Mouse (Mus musculus) kidney, embryonic 15.5 days (tissue): ENCODE measurements around the gene L3mbtl3. TPM values are rescaled to one million over a fixed set of nuclear protein-coding genes. Genes with fewer than 3 reads are reported as not detected.

Source experiments
- ATAC-seq: fragments of 200-750 bp; cut with Nextera tagmentation; replicated peaks from 2 replicates; pipeline ENCODE4 v1.8.0; 2017; ENCODE audit warnings: moderate TSS enrichment; ENCODE audit not compliant: low FRiP score
- H3K27ac ChIP-seq: fragments of 300-500 bp; sonication (generic); 2 replicates; pipeline ENCODE4 v1.5.1; 2015; ENCODE audit warnings: mild to moderate bottlenecking, inconsistent platforms
- H3K27me3 ChIP-seq: fragments of 300-500 bp; sonication (generic); 2 replicates; pipeline ENCODE4 v1.6.1; 2015; ENCODE audit warnings: inconsistent platforms
- H3K36me3 ChIP-seq: fragments of 300-500 bp; sonication (generic); 2 replicates; pipeline ENCODE4 v1.6.1; 2015; ENCODE audit warnings: inconsistent platforms
- H3K4me1 ChIP-seq: fragments of 300-500 bp; sonication (generic); 2 replicates; pipeline ENCODE4 v1.6.1; 2015; ENCODE audit warnings: inconsistent platforms
- H3K4me2 ChIP-seq: fragments of 300-500 bp; sonication (generic); 2 replicates; pipeline ENCODE4 v1.6.1; 2015; ENCODE audit warnings: moderate library complexity, mild to moderate bottlenecking, inconsistent platforms
- H3K4me3 ChIP-seq: fragments of 300-500 bp; sonication (generic); replicated peaks from 2 replicates; pipeline ENCODE4 v1.5.1; 2015; ENCODE audit warnings: mild to moderate bottlenecking, inconsistent platforms
- H3K9ac ChIP-seq: fragments of 300-500 bp; sonication (generic); 2 replicates; pipeline ENCODE4 v1.6.1; 2015; ENCODE audit warnings: mild to moderate bottlenecking, inconsistent platforms
- H3K9me3 ChIP-seq: fragments of 300-500 bp; sonication (generic); replicated peaks from 2 replicates; pipeline ENCODE4 v1.6.1; 2016; ENCODE audit warnings: inconsistent platforms
- WGBS: fragments of 180-500 bp; shearing (Covaris S2); methylation state at CpG from one replicate; pipeline ENCODE4 v1.1.7; 2015; ENCODE audit warnings: mixed read lengths; 5-methylcytosine and 5-hydroxymethylcytosine counted together
- microRNA-seq: library from miRNA; unstranded; fragments of <30 nt; microRNA quantifications from one replicate; pipeline ENCODE4, GENCODE M21; 2016
- polyA plus RNA-seq: library from polyadenylated mRNA; unstranded; fragments of >200 nt; fragmentation: Nextera tagmentation; extraction: Ambion mirVana; gene quantifications from 2 replicates; pipeline ENCODE4 v1.2.1, GENCODE M21; 2015

The L3mbtl3 gene
- polyA plus RNA-seq, 1 experiment from 2014 or later = 13.2 TPM

GRCm38 (mm10) chr10:26226734-26227133 is 149.0 kb downstream of the L3mbtl3 start:
- ATAC-seq = no peak
- no peak overlapping the region for H3K27ac ChIP-seq
- WGBS = 65% methylated on average over 2 of the region's 2 CpGs

GRCm38 (mm10) chr10:26226241-26226640 is 149.5 kb downstream of the L3mbtl3 start:
- Histone ChIP-seq H3K36me3 (no peaks in the 10 kb centered on the region), H3K27me3 (no peaks in the 10 kb centered on the region), H3K4me2 (no peak overlapping the region), H3K9me3 (no peaks in the 10 kb centered on the region), H3K4me1 (no peaks in the 10 kb centered on the region), H3K4me3 (no peak overlapping the region), H3K27ac (no peak overlapping the region), H3K9ac (no peak overlapping the region)
- ATAC-seq = no peak
- 86% methylated on average over 5 of the region's 5 CpGs for WGBS

More at GRCm38 (mm10) chr10:26226734-26227133, 149.0 kb downstream of the L3mbtl3 start:
- Histone ChIP-seq H3K4me2 (no peak overlapping the region), H3K27me3 (no peaks in the 10 kb centered on the region), H3K4me3 (no peak overlapping the region), H3K9me3 (no peaks in the 10 kb centered on the region), H3K4me1 (no peaks in the 10 kb centered on the region), H3K9ac (no peak overlapping the region), H3K36me3 (no peaks in the 10 kb centered on the region)

Small RNAs within 50 kb of the gene (microRNA-seq; reads per million reads assigned to microRNA genes)
- not detected for gene Gm27754

Other genes with a start within 250 kb of the L3mbtl3 start
- not detected in 2 replicates for gene Samd3, start 146.3 kb downstream of the L3mbtl3 start, polyA plus RNA-seq